Mouse (Mus musculus): ENCODE data around the gene Styxl1.

GRCm38 (mm10) chr5:135725991-135726390 is 52.2 kb downstream of the Styxl1 start:
- TF ChIP-seq CTCF (IDR thresholded peaks at IDR 0.05; ENCODE audit: extremely low read depth, insufficient read depth, insufficient read length, insufficient replicate concordance) (no peak), POLR2A (IDR thresholded peaks at IDR 0.05; ENCODE audit: low read depth, low read length) (no peak)
